Mouse (Mus musculus) liver, embryonic 14.5 days (tissue): ENCODE data around the gene Gm12830. TPM values are rescaled to one million over a fixed set of nuclear protein-coding genes. Genes with fewer than 3 reads are reported as not detected.

ENCODE experiments used
- ATAC-seq: fragments of 200-750 bp; cut with Nextera tagmentation; 2 replicates; pipeline ENCODE4 v1.8.0; 2017; ENCODE audit warnings: moderate number of reproducible peaks, mild to moderate bottlenecking, moderate library complexity; ENCODE audit not compliant: insufficient read depth
- DNase-seq, 3 experiments: peaks; one replicate each; pipeline ENCODE4 v3.0.0-alpha.2; 2012 to 2013; ENCODE audit warnings: low read depth in 3 of 3, low spot score in 3 of 3
- H3K27ac ChIP-seq: fragments of 300-500 bp; sonication (generic); 2 replicates; pipeline ENCODE4 v1.5.1; 2014; ENCODE audit warnings: moderate library complexity, mild to moderate bottlenecking, control low read depth, inconsistent platforms
- H3K27me3 ChIP-seq: fragments of 300-500 bp; sonication (generic); 2 replicates; pipeline ENCODE4 v1.6.1; 2014; ENCODE audit warnings: mild to moderate bottlenecking, low read length, moderate library complexity; ENCODE audit not compliant: control insufficient read depth, insufficient read depth
- H3K36me3 ChIP-seq: fragments of 300-500 bp; sonication (generic); replicated peaks from 2 replicates; pipeline ENCODE4 v1.6.1; 2014; ENCODE audit warnings: low read depth; ENCODE audit not compliant: control insufficient read depth, insufficient read depth
- H3K4me1 ChIP-seq, 2 experiments: fragments of 200-500 bp in 1 of 2; fragments of 300-500 bp in 1 of 2; sonication (generic) in 1 of 2; replicated peaks; 2 replicates each; pipeline ENCODE4 v1.6.1; 2012 to 2014; ENCODE audit warnings: antibody characterized with exemption in 1 of 2, inconsistent platforms in 1 of 2, low read length in 1 of 2; ENCODE audit not compliant: control insufficient read depth in 2 of 2, insufficient read depth in 2 of 2
- H3K4me2 ChIP-seq: fragments of 300-500 bp; sonication (generic); 2 replicates; pipeline ENCODE4 v1.6.1; 2014; ENCODE audit warnings: low read depth, mild to moderate bottlenecking, control low read depth, moderate library complexity
- H3K4me3 ChIP-seq, 2 experiments: fragments of 200-500 bp in 1 of 2; fragments of 300-500 bp in 1 of 2; sonication (generic) in 1 of 2; 2 replicates each; pipeline ENCODE4 v1.5.1; 2012 to 2014; ENCODE audit warnings: low read depth in 2 of 2, low read length in 2 of 2, mild to moderate bottlenecking in 2 of 2, control low read depth in 1 of 2, inconsistent platforms in 1 of 2, moderate library complexity in 1 of 2; ENCODE audit not compliant: insufficient read depth in 1 of 2
- H3K9ac ChIP-seq: fragments of 300-500 bp; sonication (generic); replicated peaks from 2 replicates; pipeline ENCODE4 v1.6.1; 2014; ENCODE audit warnings: mild to moderate bottlenecking, control low read depth, moderate library complexity
- H3K9me3 ChIP-seq: fragments of 300-500 bp; sonication (generic); 2 replicates; pipeline ENCODE4 v1.6.1; 2016; ENCODE audit warnings: low read length, mixed read lengths; ENCODE audit not compliant: control insufficient read depth
- CTCF ChIP-seq: IDR thresholded peaks from 2 replicates; pipeline ENCODE4 v1.5.1; 2016; ENCODE audit warnings: antibody characterized with exemption, low read depth, control low read depth
- EP300 ChIP-seq: IDR thresholded peaks from 2 replicates; pipeline ENCODE4 v1.6.1; 2016; ENCODE audit warnings: antibody characterized with exemption, low read depth
- WGBS: fragments of 180-500 bp; shearing (Covaris S2); extraction: QIAGEN DNeasy Blood & Tissue Kit; methylation state at CpG from one replicate; pipeline ENCODE4 v1.1.7; 2014; ENCODE audit not compliant: insufficient replicate concordance; 5-methylcytosine and 5-hydroxymethylcytosine counted together
- polyA plus RNA-seq, 2 experiments: library from polyadenylated mRNA; depleted of rRNA in 1 of 2; stranded (reverse) in 1 of 2; unstranded in 1 of 2; fragments of >200 nt; fragmentation: Nextera tagmentation in 1 of 2; extraction: Ambion mirVana in 1 of 2; gene quantifications; 2 replicates each; pipeline versions ENCODE4 v1.2.1 to v1.2.3; 2012 to 2014

Gm12830 gene
- polyA plus RNA-seq, 2 experiments = not detected

DNA sequence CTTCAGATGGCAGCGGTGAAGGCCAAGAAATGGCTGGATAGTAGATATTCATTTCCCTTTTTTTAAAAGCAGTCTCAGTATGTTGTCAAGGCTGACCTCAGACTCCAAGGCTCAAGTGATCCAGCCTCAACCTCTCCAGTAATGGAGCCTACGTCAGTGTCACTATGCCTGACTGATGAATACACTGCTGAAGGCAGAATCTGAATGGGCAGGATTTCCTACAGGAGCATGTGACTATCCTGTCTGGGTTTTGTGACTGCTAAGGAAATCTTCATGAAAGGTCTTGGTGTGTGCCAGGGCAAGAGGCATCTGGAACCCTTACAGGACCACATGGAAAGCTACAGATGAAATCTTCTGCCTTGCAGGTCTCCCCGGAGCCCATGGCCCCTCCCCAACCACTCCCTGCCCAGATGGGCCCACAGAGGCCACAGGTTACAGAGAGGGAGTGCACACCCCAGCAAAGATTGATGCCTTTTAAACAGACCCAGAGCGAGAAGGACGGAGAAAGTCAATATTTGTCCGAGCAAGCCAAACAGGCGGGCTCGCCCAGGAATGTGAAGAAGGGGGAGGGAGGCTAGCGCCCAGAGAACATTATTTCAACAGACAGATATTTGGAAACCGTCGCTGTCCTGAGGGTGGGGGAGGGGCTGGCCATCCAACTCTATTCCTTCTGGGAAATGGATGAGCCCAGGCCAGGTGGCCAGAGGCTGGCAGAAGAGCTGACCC, 48.4 kb downstream of the Gm12830 start:
- H3K4me2 ChIP-seq = no peak overlapping the region
- no peaks in the 10 kb centered on the region for H3K36me3 ChIP-seq
- no peak overlapping the region for H3K9ac ChIP-seq
- 0 out of 2 replicates have a peak, but pooled peaks cover 2% of the 10 kb centered on the region for H3K27me3 ChIP-seq
- H3K4me3 ChIP-seq = no peak overlapping the region
- H3K9me3 ChIP-seq = no peaks in the 10 kb centered on the region
- no peaks in the 10 kb centered on the region for H3K4me1 ChIP-seq
- ATAC-seq = peak; percentile 69
- WGBS = 55% methylated on average over 11 of the region's 11 CpGs
- DNase-seq = peak; percentile 6 to 18 (median 9)
- no peak overlapping the region for H3K27ac ChIP-seq
- TF ChIP-seq EP300 = no peak
- no peak for TF ChIP-seq CTCF

DNA sequence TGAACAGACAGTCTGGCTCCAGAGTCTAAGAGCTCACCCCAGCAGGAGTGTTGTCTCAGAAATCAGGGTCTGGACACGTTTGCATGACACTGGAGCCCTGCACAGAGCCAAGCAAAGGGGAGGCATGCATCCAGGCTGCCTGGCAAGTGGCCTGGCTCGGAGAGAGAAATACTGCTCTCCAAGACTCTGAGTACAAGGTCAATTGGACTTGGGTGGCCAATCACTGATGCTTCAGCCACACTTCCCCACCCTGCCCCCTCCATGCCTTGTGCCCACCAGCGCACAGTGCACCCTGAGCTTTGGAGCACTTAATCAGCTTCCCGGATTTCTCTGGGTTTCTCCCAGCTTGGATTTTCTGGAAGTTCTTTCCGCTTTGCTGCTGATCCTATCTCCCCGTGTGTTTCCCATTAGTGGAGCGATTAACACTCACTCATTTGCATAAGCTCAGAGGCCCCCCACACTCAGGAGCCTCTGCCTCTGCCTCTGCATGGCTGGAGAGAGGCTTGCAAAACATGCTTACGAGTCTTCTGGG, 55.0 kb downstream of the Gm12830 start:
- TF ChIP-seq CTCF = no peak
- TF ChIP-seq EP300 = no peak
- Histone ChIP-seq H3K4me2 (no peak overlapping the region), H3K27me3 (0 out of 2 replicates have a peak, but pooled peaks cover 3% of the 10 kb centered on the region), H3K4me1 (no peaks in the 10 kb centered on the region), H3K36me3 (no peaks in the 10 kb centered on the region), H3K4me3 (no peak overlapping the region), H3K9me3 (no peaks in the 10 kb centered on the region), H3K27ac (no peak overlapping the region), H3K9ac (no peak overlapping the region)
- 29% methylated on average over 8 of the region's 8 CpGs for WGBS
- ATAC-seq (no peak), DNase-seq (no peak)

DNA sequence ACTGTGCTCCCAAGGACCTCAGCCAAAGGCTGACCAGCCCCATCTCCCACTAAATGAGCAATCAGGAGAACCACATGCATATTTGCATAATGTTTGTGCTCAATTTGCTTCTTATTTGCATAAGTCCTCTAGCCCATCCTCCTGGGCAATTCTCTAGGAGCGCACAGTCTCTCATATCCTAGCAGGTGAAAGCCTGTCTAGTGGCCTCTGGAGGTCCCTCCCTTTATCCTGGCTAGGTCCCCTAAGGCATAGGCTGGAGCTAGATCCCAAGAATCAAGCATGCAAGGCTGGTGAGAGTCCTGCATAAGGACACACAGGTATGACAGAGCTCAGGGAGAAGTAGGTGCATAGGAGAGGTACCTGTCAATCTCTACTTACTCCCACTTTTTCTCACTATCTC, 60.7 kb downstream of the Gm12830 start:
- no peaks in the 10 kb centered on the region for H3K36me3 ChIP-seq
- no peak for TF ChIP-seq CTCF
- TF ChIP-seq EP300 = no peak
- H3K9me3 ChIP-seq = no peaks in the 10 kb centered on the region
- H3K4me2 ChIP-seq = no peak overlapping the region
- no peaks in the 10 kb centered on the region for H3K27me3 ChIP-seq
- ATAC-seq (no peak), DNase-seq (no peak)
- 61% methylated on average over 1 of the region's 1 CpGs for WGBS
- H3K4me1 ChIP-seq = no peaks in the 10 kb centered on the region
- no peak overlapping the region for H3K27ac ChIP-seq
- H3K9ac ChIP-seq = no peak overlapping the region
- no peak overlapping the region for H3K4me3 ChIP-seq

DNA sequence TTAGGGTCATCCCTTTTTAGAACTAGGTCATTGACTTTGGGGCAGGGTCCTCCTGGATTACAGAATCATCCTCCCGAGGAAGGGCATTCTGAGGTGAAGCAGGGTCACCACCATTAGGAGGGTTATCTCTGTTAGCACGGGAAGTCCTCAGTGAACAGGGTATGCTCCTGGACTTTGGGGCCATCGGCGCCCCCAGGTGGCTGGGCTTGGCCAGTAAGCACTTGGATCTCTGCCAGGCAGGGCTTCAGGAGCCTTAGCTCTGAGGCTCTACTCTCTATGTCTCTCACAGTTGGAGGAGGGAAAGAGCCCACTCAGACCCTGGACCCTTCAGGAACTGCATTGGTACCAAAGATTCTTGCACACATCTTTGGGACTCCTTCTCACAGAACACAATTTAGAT, 76.3 kb downstream of the Gm12830 start:
- no peak overlapping the region for H3K9ac ChIP-seq
- H3K9me3 ChIP-seq = no peaks in the 10 kb centered on the region
- H3K4me1 ChIP-seq = no peaks in the 10 kb centered on the region
- ATAC-seq = no peak
- DNase-seq = no peak
- H3K27ac ChIP-seq = no peak overlapping the region
- no peak overlapping the region for H3K4me2 ChIP-seq
- H3K36me3 ChIP-seq = no peaks in the 10 kb centered on the region
- peak; percentile 36; the same call in 1 of the 2 replicates for TF ChIP-seq CTCF
- no peak for TF ChIP-seq EP300
- no peak overlapping the region for H3K4me3 ChIP-seq
- H3K27me3 ChIP-seq = peaks cover 48% of the 10 kb centered on the region
- WGBS = 7% methylated on average over 4 of the region's 4 CpGs

DNA sequence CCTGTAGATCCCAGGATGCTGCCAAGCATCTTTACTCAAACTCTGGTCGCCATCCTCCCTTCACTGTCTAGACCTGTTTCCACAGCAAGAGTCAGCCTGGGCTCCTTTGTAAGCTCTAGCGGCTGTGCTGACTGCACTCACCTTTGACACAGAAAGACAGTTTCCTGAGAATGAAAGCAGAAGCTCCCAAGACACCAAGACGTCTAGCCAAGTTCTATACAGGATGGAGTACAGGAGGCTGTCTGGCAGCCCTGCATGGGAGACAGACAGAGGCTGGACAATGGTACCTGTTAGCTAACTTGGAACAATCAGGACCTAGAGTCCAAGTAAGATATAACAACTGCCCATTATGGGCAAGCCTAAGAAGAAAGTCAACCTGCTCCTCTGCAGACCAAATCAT, 78.4 kb downstream of the Gm12830 start:
- no peak for ATAC-seq
- Histone ChIP-seq H3K9ac (no peak overlapping the region), H3K27ac (no peak overlapping the region), H3K27me3 (peaks cover 67% of the 10 kb centered on the region), H3K4me2 (no peak overlapping the region), H3K36me3 (no peaks in the 10 kb centered on the region), H3K9me3 (no peaks in the 10 kb centered on the region), H3K4me1 (no peaks in the 10 kb centered on the region), H3K4me3 (no peak overlapping the region)
- no peak for DNase-seq
- under 1% methylated on average over 3 of the region's 3 CpGs for WGBS
- TF ChIP-seq CTCF = no peak
- no peak for TF ChIP-seq EP300
